Mouse (Mus musculus): ENCODE data around the gene Nts. TPM values are rescaled to one million over a fixed set of nuclear protein-coding genes. Genes with fewer than 3 reads are reported as not detected.
A peak's percentile ranks its signal among the peaks of the same experiment; 100 is the strongest.
"Not testable (repeated sequence)": the region's sequence is repeated elsewhere in the genome, so short reads cannot be mapped to it uniquely, and the experiment has no call there.

The Nts gene
- polyA plus RNA-seq, 1 experiment from 2014 or later: 16.0 TPM

- Histone ChIP-seq H3K27ac (ENCODE audit: low read length) (no peak overlapping the region), H3K4me3 (ENCODE audit: low read depth, low read length) (no peak overlapping the region), H3K36me3 (ENCODE audit: control insufficient read depth, insufficient read depth, low read length) (no peaks in the 10 kb centered on the region), H3K9me3 (replicated peaks; ENCODE audit: control insufficient read depth, low read length, poor library complexity, severe bottlenecking) (no peaks in the 10 kb centered on the region), H3K4me1 (ENCODE audit: control insufficient read depth, insufficient read depth, low read length) (no peaks in the 10 kb centered on the region), H3K4me2 (ENCODE audit: low read length) (no peak overlapping the region), H3K27me3 (ENCODE audit: control insufficient read depth, insufficient read depth, low read depth, low read length) (no peaks in the 10 kb centered on the region), H3K9ac (ENCODE audit: low read depth, low read length) (no peak overlapping the region)
- WGBS: 6% methylated on average over 7 of the region's 7 CpGs
- peak; percentile 60; the same call in 1 of the 2 replicates for ATAC-seq
These were observed 38.5 kb downstream of the Nts start for GRCm38 (mm10) chr10:102451756-102452155.

- Histone ChIP-seq H3K4me3 (ENCODE audit: low read depth, low read length) (no peak overlapping the region), H3K9me3 (replicated peaks; ENCODE audit: control insufficient read depth, low read length, poor library complexity, severe bottlenecking) (no peaks in the 10 kb centered on the region), H3K27me3 (ENCODE audit: control insufficient read depth, insufficient read depth, low read depth, low read length) (no peaks in the 10 kb centered on the region), H3K4me2 (ENCODE audit: low read length) (no peak overlapping the region), H3K36me3 (ENCODE audit: control insufficient read depth, insufficient read depth, low read length) (no peaks in the 10 kb centered on the region), H3K9ac (ENCODE audit: low read depth, low read length) (no peak overlapping the region), H3K27ac (ENCODE audit: low read length) (no peak overlapping the region), H3K4me1 (ENCODE audit: control insufficient read depth, insufficient read depth, low read length) (no peaks in the 10 kb centered on the region)
- WGBS: 7% methylated on average over 7 of the region's 7 CpGs
- ATAC-seq: 0 out of 2 replicates have a peak, but pooled peaks have one; percentile 26
These were observed 40.8 kb downstream of the Nts start for GRCm38 (mm10) chr10:102449449-102449848.

GRCm38 (mm10) chr10:102444912-102445556 is 45.3 kb downstream of the Nts start:
- H3K4me3 ChIP-seq (ENCODE audit: low read depth, low read length): no peak overlapping the region
- no peak overlapping the region for H3K4me2 ChIP-seq (ENCODE audit: low read length)
- H3K9ac ChIP-seq (ENCODE audit: low read depth, low read length): no peak overlapping the region
- H3K4me1 ChIP-seq (ENCODE audit: control insufficient read depth, insufficient read depth, low read length): no peaks in the 10 kb centered on the region
- H3K27me3 ChIP-seq (ENCODE audit: control insufficient read depth, insufficient read depth, low read depth, low read length): no peaks in the 10 kb centered on the region
- H3K36me3 ChIP-seq (ENCODE audit: control insufficient read depth, insufficient read depth, low read length): no peaks in the 10 kb centered on the region
- H3K27ac ChIP-seq (ENCODE audit: low read length): no peak overlapping the region
- ATAC-seq: peak; percentile 76
- 19% methylated on average over 2 of the region's 2 CpGs for WGBS
- H3K9me3 ChIP-seq (replicated peaks; ENCODE audit: control insufficient read depth, low read length, poor library complexity, severe bottlenecking): no peaks in the 10 kb centered on the region

- H3K9ac ChIP-seq (ENCODE audit: low read depth, low read length); H3K27ac ChIP-seq (ENCODE audit: low read length); ATAC-seq; H3K9me3 ChIP-seq (replicated peaks; ENCODE audit: control insufficient read depth, low read length, poor library complexity, severe bottlenecking); H3K4me3 ChIP-seq (ENCODE audit: low read depth, low read length); H3K4me1 ChIP-seq (ENCODE audit: control insufficient read depth, insufficient read depth, low read length); H3K36me3 ChIP-seq (ENCODE audit: control insufficient read depth, insufficient read depth, low read length); H3K27me3 ChIP-seq (ENCODE audit: control insufficient read depth, insufficient read depth, low read depth, low read length): not testable (repeated sequence)
- peak overlapping the region; percentile 41 for H3K4me2 ChIP-seq (ENCODE audit: low read length)
- 37% methylated on average over 6 of the region's 6 CpGs for WGBS
These were observed 54.8 kb downstream of the Nts start for GRCm38 (mm10) chr10:102435467-102435866.

GRCm38 (mm10) chr10:102435048-102435447 is 55.2 kb downstream of the Nts start:
- WGBS: 5% methylated on average over 5 of the region's 7 CpGs
- H3K27ac ChIP-seq (ENCODE audit: low read length); H3K36me3 ChIP-seq (ENCODE audit: control insufficient read depth, insufficient read depth, low read length); H3K4me3 ChIP-seq (ENCODE audit: low read depth, low read length); H3K9me3 ChIP-seq (replicated peaks; ENCODE audit: control insufficient read depth, low read length, poor library complexity, severe bottlenecking); H3K27me3 ChIP-seq (ENCODE audit: control insufficient read depth, insufficient read depth, low read depth, low read length); H3K9ac ChIP-seq (ENCODE audit: low read depth, low read length); H3K4me1 ChIP-seq (ENCODE audit: control insufficient read depth, insufficient read depth, low read length): not testable (repeated sequence)
- H3K4me2 ChIP-seq (ENCODE audit: low read length): peak overlapping the region; percentile 28; the same call in 1 of the 2 replicates
- peak; percentile 66; the same call in 1 of the 2 replicates for ATAC-seq

Other genes starting within 250 kb of the Nts start
- gene Rassf9, start 21.7 kb upstream of the Nts start, polyA plus RNA-seq (2015; fragmentation: Nextera tagmentation; extraction: Ambion mirVana): 2.3 and 2.7 TPM in 2 replicates